Mouse (Mus musculus) fat pad, adult 2 months (tissue): ENCODE results near the gene Sort1.
A peak's percentile ranks its signal among the peaks of the same experiment; 100 is the strongest.

Experiments used
- DNase-seq: peaks from one replicate; pipeline ENCODE4 v3.0.0-alpha.2; 2011; ENCODE audit warnings: low read depth, low spot score; ENCODE audit errors: extremely low read depth

Gene Sort1

GRCm38 (mm10) chr3:108295379-108296219 lies 11.7 kb downstream of the Sort1 start:
- DNase-seq: no peak

GRCm38 (mm10) chr3:108296220-108297049 lies 12.6 kb downstream of the Sort1 start:
- DNase-seq: no peak

- DNase-seq: no peak
Observed at GRCm38 (mm10) chr3:108297050-108297419, 13.2 kb downstream of the Sort1 start.

- DNase-seq: no peak
Observed at GRCm38 (mm10) chr3:108297603-108298553, 14.0 kb downstream of the Sort1 start.

- no peak for DNase-seq
Observed at GRCm38 (mm10) chr3:108300455-108301030, 16.7 kb downstream of the Sort1 start.

GRCm38 (mm10) chr3:108303683-108304082 lies 19.8 kb downstream of the Sort1 start:
- DNase-seq: no peak

GRCm38 (mm10) chr3:108304747-108305146 lies 20.9 kb downstream of the Sort1 start:
- no peak for DNase-seq

GRCm38 (mm10) chr3:108306387-108306786 lies 22.5 kb downstream of the Sort1 start:
- DNase-seq: no peak

- no peak for DNase-seq
Observed at GRCm38 (mm10) chr3:108307485-108307884, 23.6 kb downstream of the Sort1 start.

GRCm38 (mm10) chr3:108310921-108311341 lies 27.0 kb downstream of the Sort1 start:
- DNase-seq: peak; percentile 79

GRCm38 (mm10) chr3:108311688-108312087 lies 27.8 kb downstream of the Sort1 start:
- DNase-seq: no peak

- DNase-seq: no peak
Observed at GRCm38 (mm10) chr3:108312414-108312813, 28.5 kb downstream of the Sort1 start.

- no peak for DNase-seq
Observed at GRCm38 (mm10) chr3:108313138-108313537, 29.3 kb downstream of the Sort1 start.

- no peak for DNase-seq
Observed at GRCm38 (mm10) chr3:108314038-108314675, 30.3 kb downstream of the Sort1 start.

- DNase-seq: no peak
Observed at GRCm38 (mm10) chr3:108318517-108318916, 34.6 kb downstream of the Sort1 start.

- no peak for DNase-seq
Observed at GRCm38 (mm10) chr3:108321671-108322070, 37.8 kb downstream of the Sort1 start.

- no peak for DNase-seq
Observed at GRCm38 (mm10) chr3:108322136-108322535, 38.3 kb downstream of the Sort1 start.

- DNase-seq: no peak
Observed at GRCm38 (mm10) chr3:108322962-108323361, 39.1 kb downstream of the Sort1 start.

GRCm38 (mm10) chr3:108324837-108325236 lies 41.0 kb downstream of the Sort1 start:
- no peak for DNase-seq

- DNase-seq: no peak
Observed at GRCm38 (mm10) chr3:108325521-108325920, 41.6 kb downstream of the Sort1 start.
